Mouse (Mus musculus): ENCODE data around the gene Muc1. TPM values are rescaled to one million over a fixed set of nuclear protein-coding genes. Genes with fewer than 3 reads are reported as not detected.

Gene Muc1
- total and polyA plus RNA-seq, 3 experiments: 0.09 to 0.60 (median 0.38) TPM

DNA sequence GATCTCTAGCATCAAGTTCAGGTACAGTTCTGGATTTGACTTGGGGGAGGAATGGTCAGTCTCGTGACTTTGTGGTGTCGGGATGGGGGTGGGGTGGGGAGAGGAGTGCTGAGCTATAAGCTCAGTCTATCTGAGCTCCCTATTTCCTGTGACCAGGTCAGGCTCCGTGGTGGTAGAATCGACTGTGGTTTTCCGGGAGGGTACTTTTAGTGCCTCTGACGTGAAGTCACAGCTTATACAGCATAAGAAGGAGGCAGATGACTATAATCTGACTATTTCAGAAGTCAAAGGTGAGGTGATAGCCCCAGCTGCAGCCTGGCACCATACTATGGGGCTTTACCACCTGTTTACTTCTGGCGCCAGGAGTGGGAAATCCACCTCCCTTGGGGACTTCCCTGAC is 2.5 kb downstream of the Muc1 start:
- no peak overlapping the region for H3K9ac ChIP-seq (ENCODE audit: insufficient read depth, low read depth)
- no peak overlapping the region for H3K4me2 ChIP-seq (ENCODE audit: insufficient read depth, low read depth, poor library complexity, severe bottlenecking)
- in situ Hi-C loops (cut with MboI; ENCODE audit: low pct_ligation_motif_present, low pct_unique_long_range_greater_than_20kb, low sequenced_read_pairs) (no loop called here), dilution Hi-C loops (cut with MboI; ENCODE audit: extremely low pct_ligation_motif_present, extremely low pct_unique_long_range_greater_than_20kb, low sequenced_read_pairs) (no loop called here)
- DNase-seq (ENCODE audit: extremely low read depth): peak; percentile 33
- H3K79me2 ChIP-seq (replicated peaks; ENCODE audit: control insufficient read depth, extremely low read depth, insufficient read depth, poor library complexity, severe bottlenecking): no peaks in the 10 kb centered on the region
- no peak overlapping the region for H3K4me3 ChIP-seq (replicated peaks in 1 of 3; ENCODE audit: low read depth in 2 of 3, low read length in 2 of 3, poor library complexity in 1 of 3)
- H3K9me3 ChIP-seq (replicated peaks; ENCODE audit: low read length): no peaks in the 10 kb centered on the region
- TF ChIP-seq ZKSCAN1 (IDR thresholded peaks at IDR 0.05; ENCODE audit: borderline replicate concordance, low read depth, low read length) (no peak), CHD1 (IDR thresholded peaks at IDR 0.05; ENCODE audit: low read depth, low read length) (no peak), SIN3A (IDR thresholded peaks at IDR 0.05; ENCODE audit: low read length) (no peak), MYC (IDR thresholded peaks at IDR 0.05; ENCODE audit: low read depth, low read length) (no peak), TCF12 (IDR thresholded peaks at IDR 0.05; ENCODE audit: low read depth, low read length) (0 out of 2 replicates have a peak, but pooled peaks have one; percentile 19), CTCF (conservative IDR thresholded peaks at IDR 0.05 in 1 of 2, IDR thresholded peaks at IDR 0.05 in 1 of 2; ENCODE audit: low read depth in 2 of 2, low read length in 2 of 2) (no peak), ZNF384 (IDR thresholded peaks at IDR 0.05; ENCODE audit: low read depth, low read length) (no peak), NELFE (IDR thresholded peaks at IDR 0.05; ENCODE audit: low read depth, low read length) (no peak), BHLHE40 (IDR thresholded peaks at IDR 0.05; ENCODE audit: low read depth, low read length) (peak; percentile 88), JUND (conservative IDR thresholded peaks at IDR 0.05; ENCODE audit: low read depth, low read length) (no peak), ELF1 (IDR thresholded peaks at IDR 0.05; ENCODE audit: low read depth, low read length) (no peak), RCOR1 (conservative IDR thresholded peaks at IDR 0.05; ENCODE audit: low read depth, low read length) (no peak), ETS1 (conservative IDR thresholded peaks at IDR 0.05; ENCODE audit: low read depth, low read length) (peak; percentile 25), MAX (IDR thresholded peaks at IDR 0.05; ENCODE audit: low read length) (no peak), IRF4 (IDR thresholded peaks at IDR 0.05; ENCODE audit: low read depth, low read length) (0 out of 2 replicates have a peak, but pooled peaks have one; percentile 12), POLR2A (IDR thresholded peaks at IDR 0.05; ENCODE audit: low read depth, low read length) (no peak)
- H3K4me1 ChIP-seq (ENCODE audit: control insufficient read depth in 1 of 2, insufficient read depth in 2 of 2): peaks cover 20 to 52% of the 10 kb centered on the region in 2 experiments
- H3K36me3 ChIP-seq (replicated peaks in 1 of 2; ENCODE audit: control insufficient read depth in 1 of 2, insufficient read depth in 1 of 2, low read length in 1 of 2): peaks cover 12 to 21% of the 10 kb centered on the region in 2 experiments
- H3K27ac ChIP-seq (ENCODE audit: insufficient read depth, low read depth): no peak overlapping the region
- H3K27me3 ChIP-seq (replicated peaks): no peaks in the 10 kb centered on the region

DNA sequence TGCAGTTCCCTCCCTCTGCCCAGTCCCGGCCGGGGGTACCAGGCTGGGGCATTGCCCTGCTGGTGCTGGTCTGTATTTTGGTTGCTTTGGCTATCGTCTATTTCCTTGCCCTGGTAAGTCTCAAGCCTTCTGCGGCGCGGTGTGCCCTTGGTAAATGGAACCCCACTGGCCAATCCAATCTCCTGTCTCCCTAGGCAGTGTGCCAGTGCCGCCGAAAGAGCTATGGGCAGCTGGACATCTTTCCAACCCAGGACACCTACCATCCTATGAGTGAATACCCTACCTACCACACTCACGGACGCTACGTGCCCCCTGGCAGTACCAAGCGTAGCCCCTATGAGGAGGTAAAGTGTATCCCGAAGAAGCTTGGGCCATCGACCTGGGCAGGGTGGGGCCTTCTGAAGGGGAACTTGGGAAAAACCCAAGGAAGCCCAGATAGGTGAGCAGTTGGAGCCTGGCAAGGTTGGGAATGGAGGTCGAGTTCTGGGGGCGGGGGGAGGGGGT is 3.0 kb downstream of the Muc1 start:
- Histone ChIP-seq H3K4me1 (ENCODE audit: control insufficient read depth in 1 of 2, insufficient read depth in 2 of 2) (peaks cover 20 to 52% of the 10 kb centered on the region in 2 experiments), H3K9ac (ENCODE audit: insufficient read depth, low read depth) (no peak overlapping the region), H3K4me2 (ENCODE audit: insufficient read depth, low read depth, poor library complexity, severe bottlenecking) (no peak overlapping the region), H3K27ac (ENCODE audit: insufficient read depth, low read depth) (no peak overlapping the region), H3K36me3 (replicated peaks in 1 of 2; ENCODE audit: control insufficient read depth in 1 of 2, insufficient read depth in 1 of 2, low read length in 1 of 2) (peaks cover 16 to 26% of the 10 kb centered on the region in 2 experiments), H3K27me3 (replicated peaks) (no peaks in the 10 kb centered on the region), H3K9me3 (replicated peaks; ENCODE audit: low read length) (no peaks in the 10 kb centered on the region), H3K4me3 (replicated peaks in 1 of 3; ENCODE audit: low read depth in 2 of 3, low read length in 2 of 3, poor library complexity in 1 of 3) (no peak overlapping the region), H3K79me2 (replicated peaks; ENCODE audit: control insufficient read depth, extremely low read depth, insufficient read depth, poor library complexity, severe bottlenecking) (no peaks in the 10 kb centered on the region)
- in situ Hi-C loops (cut with MboI; ENCODE audit: low pct_ligation_motif_present, low pct_unique_long_range_greater_than_20kb, low sequenced_read_pairs): no loop called here
- TF ChIP-seq RCOR1 (conservative IDR thresholded peaks at IDR 0.05; ENCODE audit: low read depth, low read length) (no peak), MAFK (IDR thresholded peaks at IDR 0.05; ENCODE audit: insufficient replicate concordance, low read length) (no peak)
- DNase-seq (ENCODE audit: extremely low read depth): no peak
- dilution Hi-C loops (cut with MboI; ENCODE audit: extremely low pct_ligation_motif_present, extremely low pct_unique_long_range_greater_than_20kb, low sequenced_read_pairs): no loop called here
